Mouse (Mus musculus) ES-E14 (cell line): ENCODE measurements around the gene Rbfox1.

Experiments used
- CHD2 ChIP-seq: IDR thresholded peaks from 2 replicates; pipeline ENCODE4 v1.6.1; 2014; ENCODE audit warnings: mild to moderate bottlenecking, low read depth, low read length, inconsistent platforms
- HCFC1 ChIP-seq: IDR thresholded peaks from 2 replicates; pipeline ENCODE4 v1.6.1; 2012; ENCODE audit warnings: low read length, inconsistent platforms, borderline replicate concordance; ENCODE audit not compliant: insufficient read depth
- ZNF384 ChIP-seq: IDR thresholded peaks from 2 replicates; pipeline ENCODE4 v1.6.1; 2012; ENCODE audit warnings: low read depth, low read length, inconsistent platforms

GRCm38 (mm10) chr16:7102486-7102885, 1217.3 kb downstream of the Rbfox1 start:
- TF ChIP-seq HCFC1, result no peak
- no peak for TF ChIP-seq CHD2
- TF ChIP-seq ZNF384, result no peak
